Mouse (Mus musculus): ENCODE measurements at regions not wholly inside any gene's neighbourhood (a gene's known extent, or its start where the extent isn't known, plus 50 kb on each side); places are given as distances from the start of the nearest gene placed in this dataset.
"Not testable (repeated sequence)": the region's sequence is repeated elsewhere in the genome, so short reads cannot be mapped to it uniquely, and the experiment has no call there.

DNA sequence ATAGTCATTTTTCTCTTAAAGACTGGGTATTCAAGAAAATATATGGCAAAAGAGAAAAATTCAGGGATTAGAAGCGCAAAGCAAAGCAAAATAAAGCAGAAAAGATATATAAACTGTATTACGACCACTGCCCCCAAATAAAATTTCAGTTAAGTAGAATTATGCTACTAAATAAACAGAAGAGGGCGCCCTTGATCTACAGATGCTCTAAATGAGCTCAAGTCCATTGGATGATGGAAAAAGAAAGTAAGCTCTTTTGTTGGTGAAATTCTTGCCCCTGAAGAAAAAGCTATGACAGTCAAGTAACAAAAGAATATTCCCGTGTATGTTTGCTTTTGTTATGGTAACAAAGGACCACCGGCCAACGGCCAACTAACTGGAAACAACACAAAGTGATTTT is 165.5 kb upstream of the Stk26 start:
- DNase-seq = no peak

DNA sequence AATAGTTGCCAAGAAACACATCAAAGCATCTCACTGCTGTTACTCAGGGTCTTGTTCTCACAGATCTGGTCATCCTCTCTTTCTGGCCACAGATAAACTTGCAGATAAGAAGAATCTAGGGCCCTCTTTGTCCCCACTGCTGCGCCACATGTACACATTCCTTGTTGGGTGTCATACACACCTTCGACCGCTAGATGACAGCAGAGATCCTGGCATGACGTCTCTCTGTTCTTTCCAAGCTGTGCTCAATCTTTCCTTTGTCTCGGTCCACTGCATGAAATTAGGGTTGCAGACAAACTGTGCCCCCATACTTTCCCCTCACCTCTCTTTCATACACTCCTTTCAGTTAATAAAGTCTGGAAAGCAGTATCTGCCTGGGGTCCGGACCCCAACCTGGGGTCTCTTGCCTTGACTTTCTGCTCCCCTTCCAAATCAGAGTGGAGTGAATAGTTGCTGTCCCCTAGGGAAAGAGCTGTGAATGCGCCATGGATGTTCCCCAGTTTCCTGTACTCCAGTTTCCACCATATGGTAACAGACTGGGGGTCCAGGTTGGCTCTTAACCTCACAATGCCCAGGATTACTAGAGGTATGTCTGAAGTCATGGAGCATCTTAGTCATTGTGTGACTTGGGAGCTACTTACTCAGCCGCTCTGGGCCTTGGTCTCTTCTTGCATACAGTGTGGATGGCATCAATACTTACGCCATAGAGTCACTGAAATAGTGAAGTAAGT is 182.8 kb upstream of the Stk26 start:
- DNase-seq = peak; percentile 34 to 57

DNA sequence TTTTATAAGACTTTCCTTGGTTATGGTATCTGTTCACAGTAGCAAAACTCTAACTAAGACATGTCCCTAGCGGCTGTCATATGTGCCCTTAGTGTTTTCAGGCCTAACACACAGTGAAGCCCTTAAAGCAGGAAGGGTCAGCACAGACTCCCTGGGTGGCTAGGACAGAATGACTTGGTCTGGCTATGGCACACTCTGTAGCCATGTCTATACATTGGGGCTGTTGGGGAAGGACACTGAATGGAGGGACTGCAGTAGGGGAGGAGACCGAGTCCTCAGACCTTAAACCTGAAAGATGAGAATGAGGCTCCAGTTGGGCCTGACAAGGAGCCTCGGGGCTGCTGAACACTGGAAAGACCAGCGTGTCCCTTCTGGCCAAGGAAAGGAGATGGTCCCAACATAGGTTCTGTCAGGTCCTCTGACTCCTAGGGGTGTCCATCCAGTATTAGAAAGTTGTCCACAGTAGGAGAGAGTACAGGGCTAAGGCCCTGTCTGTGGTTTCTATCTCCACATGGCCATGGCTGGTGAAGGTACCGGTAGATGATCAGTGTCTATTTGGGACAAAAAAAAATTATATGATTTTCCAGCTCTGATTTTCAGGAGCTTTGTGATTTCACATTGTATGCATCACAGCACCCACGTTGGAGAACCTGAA is 183.5 kb upstream of the Stk26 start:
- no peak for DNase-seq

DNA sequence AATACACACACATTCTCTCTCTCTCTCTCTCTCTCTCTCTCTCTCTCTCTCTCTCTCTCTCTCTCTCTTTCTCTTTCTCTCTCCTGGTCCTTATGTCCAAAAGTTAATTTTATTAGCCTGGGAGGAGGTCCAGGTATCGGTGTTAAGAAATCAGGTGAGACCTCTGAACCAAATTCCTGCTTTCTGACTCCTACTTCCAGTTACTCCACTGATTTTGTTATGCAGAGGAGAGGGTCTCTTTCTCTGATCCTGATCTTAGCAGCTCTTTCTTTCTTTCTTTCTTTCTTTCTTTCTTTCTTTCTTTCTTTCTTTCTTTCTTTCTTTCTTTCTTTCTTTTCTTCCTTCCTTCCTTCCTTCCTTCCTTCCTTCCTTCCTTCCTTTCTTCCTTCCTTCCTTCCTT is 185.5 kb upstream of the Stk26 start:
- DNase-seq = not testable (repeated sequence)

DNA sequence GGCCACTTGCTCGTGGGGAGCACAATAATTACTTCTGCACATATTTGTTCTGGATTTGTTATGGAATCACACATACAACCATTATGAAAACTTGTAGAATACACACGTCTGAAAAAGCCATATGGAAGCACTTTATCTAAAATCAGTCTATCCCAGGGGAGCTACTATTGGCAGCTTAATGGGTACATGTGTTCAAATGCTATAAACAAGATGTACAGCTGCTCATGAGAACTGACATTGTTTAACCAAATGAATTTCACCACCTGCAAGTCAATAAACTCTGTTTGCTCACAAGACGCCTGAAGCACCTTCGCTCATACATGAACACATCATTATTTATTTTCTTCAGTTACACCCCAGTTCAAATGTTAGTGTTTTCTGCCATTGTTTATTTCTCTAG is 199.5 kb upstream of the Stk26 start:
- DNase-seq = no peak

DNA sequence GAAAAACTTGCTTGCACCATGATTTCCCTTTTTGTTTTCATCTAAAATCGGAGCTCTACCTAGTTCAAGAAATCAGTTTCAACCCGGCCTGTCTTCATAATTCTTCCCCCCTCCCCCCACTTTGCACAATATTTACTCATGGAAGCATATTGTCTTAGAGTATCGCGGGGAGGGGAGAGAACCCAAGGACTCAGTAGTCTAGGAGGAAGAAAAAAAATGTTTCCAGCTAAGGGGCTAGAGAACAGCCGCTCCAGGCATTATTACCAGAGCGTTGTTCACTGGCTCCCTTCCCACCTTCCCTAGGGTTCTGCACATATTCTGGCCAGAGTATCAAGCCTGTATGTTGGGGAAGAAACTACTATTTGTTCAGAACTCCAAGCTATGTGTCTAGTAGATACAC is 205.2 kb upstream of the Stk26 start:
- peak in 1 of 2 experiments; percentile 9 for DNase-seq

DNA sequence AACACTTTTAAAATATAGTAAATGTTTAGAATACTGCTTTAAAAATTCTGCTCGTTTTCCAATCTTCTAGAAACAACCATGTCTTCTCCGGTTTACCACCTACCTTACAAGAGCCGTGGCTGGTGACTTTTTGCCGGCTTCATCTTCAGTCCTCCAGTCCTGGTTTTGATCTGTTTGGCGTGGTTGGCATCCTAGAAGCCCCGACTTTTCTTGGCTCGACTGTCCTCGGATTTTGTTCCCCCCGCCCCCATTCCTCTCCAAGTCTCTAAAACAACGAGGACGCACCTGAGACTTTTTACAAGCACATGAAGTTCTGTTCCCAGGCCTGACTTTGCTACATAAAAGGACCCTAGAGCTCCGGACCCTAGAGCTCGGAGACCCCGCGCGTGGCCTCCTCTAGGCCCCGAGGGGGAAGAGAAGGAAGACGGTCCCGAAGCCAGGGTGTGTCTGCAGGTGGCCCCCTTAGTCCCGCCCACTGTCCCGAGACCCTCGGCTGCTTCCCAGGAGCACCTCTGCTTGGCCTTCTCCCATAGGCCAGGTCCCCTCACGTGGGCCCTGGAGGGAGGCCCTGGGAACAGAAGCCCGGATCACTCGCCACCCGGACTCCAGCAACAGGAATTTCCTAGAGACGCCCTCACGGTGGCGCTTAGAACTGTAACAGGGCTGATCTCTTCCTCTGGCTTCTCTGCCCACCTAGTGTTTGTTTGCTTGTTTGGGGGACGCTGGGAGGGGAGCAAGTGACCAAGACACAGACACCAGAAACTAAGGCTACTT is 205.8 kb upstream of the Stk26 start:
- peak; percentile 80 to 88 for DNase-seq

DNA sequence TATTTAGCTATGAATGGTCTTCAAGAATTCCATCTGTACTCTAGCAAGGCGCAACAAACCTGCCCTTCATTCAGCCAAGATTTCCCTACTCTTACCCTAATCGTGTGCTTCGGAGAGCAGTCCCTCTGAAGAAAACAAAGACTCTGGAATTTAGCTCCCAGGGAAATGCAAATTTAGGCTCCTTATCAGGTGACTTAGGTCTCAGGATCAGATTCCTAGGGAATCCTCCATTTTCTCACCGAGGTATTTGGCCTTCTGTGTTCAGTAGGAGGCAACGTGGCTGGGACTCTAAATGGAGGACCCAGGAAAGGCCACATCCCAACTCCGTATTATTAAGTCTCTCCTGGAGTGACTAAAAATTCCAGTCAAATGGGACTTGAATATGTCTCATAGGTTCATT is 204.2 kb upstream of the Olfr1324 start:
- DNase-seq = no peak

DNA sequence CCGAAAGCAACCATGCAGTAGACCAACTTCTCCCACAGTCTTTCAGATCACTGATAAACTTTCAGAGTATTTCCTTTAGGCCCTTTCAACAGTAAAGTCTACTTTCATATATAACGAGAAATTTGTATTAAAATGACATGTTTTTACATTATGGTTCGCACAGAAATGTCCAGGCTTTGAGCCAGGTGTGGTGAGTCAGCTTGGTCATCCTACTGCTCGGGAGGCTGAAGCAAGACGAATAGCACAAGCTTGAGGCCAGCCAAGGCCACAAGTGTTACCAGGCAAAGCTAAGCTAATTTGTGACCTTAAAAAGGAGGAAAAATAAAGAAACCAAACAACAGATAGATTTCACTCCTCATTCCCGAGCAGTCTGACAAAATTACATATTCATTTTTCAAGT is 197.0 kb upstream of the Olfr1324 start:
- DNase-seq = no peak

DNA sequence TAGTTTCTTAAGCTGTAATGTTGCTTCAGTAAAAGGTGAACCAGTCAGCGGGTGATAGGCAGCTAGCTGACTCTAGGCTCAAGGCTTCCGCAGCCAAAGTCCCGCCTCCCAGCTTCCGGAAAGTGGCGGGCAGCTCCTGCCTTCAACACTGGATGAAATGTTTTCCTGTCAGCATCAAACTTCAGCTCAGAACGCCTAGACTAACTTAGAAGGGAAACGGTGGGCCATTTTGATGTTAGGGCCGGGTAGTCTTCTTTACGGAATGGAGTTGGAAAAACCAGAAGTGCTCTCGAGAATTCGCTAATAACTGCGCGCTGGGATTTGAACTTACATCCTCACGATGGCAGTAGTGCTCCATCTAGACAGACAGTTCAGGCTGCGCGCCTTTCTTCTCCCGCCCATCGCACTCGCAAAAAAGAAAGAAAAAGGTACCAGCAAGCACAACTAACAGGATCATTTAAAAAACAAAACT is 194.7 kb upstream of the Olfr1324 start:
- DNase-seq = peak in 1 of 2 experiments; percentile 82

DNA sequence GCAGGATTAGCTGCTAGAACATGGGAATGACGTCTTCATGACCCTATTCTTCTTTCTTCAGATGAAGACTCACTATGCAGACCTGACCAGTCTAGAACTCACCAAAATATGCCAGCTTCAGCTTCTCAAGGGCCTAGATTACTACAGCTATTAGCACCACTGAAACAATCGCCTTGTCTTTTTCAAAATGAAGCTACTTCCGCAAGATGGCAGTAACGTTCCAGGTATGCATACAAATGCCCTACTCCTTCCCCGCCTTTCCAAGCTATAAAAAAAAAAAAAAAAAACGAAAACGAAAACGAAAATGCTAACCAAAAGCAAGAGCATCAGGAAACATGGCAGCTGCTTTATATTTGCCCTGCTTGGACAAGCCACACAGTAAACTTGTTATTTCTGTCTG is 192.6 kb upstream of the Olfr1324 start:
- DNase-seq = peak in 1 of 2 experiments; percentile 58

DNA sequence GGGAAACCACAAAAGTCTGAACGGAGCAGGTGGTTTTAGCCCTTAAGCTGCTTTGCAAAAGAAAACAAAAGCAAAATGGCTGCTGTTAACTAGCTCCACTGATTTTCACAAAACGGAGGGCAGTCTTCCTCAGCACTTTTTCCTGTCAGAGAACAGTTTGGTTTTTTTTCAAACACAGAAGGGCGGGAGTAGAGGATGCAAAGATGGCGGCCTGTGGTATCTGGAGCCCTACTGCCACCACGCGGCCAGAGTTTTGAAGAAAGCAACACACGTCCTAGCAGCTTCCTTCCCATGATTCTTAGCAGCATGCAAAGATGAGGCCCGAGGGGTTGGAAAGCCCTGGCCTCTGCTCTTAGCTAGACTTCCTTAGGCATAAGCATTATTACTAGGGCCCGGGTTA is 191.6 kb upstream of the Olfr1324 start:
- peak in 1 of 2 experiments; percentile 84 for DNase-seq

DNA sequence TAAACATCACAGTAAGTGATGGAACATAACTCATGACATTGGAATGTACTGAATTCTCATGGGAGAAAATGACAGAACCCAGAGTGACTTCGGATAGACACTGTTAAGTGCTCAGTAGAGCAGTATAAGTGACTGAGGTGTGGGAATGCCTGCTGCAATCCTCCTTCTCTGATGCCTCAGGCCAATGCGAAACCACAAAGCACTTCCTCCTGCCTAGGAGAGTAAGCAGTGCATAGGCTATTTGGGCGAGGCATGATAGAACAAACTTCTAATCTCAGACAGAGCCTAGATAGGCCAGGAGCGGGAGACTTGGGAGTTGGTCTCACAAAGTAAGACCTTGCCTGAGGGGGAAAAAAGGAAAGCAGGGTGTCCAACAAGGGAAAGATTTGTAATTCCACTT is 190.6 kb upstream of the Olfr1324 start:
- DNase-seq = no peak

DNA sequence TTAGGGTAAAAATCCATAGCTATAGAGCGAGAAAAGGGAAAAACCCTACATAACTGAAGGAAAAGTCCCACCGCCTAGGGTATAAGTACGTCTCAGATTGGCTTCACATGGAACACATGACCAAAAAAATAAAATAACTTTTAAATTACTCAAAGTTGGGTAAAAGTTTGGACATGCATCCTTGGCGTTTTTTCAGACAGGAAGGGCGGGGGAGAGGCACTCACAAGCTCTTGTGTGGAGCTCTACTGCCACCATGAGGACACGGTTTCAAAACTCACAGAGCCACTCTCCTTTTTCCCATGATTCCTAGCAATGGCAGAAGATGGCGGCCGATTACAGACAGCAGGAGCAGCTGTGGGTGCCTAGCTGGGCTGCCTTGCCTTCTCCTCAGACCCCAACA is 188.6 kb upstream of the Olfr1324 start:
- DNase-seq = peak in 1 of 2 experiments; percentile 78

DNA sequence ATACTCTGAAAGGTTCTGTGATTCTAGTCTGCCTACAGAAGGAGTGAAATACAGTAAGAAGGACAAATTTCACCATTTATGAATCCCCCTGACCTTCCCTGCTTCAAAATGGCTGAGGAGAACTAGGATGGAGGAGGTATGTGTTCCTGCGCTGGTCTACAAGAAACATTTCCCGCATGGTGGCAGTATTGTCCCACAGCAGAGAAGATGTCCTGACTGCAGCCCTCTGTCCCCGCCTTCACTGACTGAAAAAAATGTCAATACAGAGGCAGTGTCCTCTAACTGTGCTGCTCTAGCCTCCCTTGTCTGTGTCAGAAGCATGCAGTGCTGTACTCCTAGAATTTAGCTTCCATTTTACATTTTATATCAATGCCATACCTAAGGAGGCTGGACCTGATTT is 186.6 kb upstream of the Olfr1324 start:
- DNase-seq = peak in 1 of 2 experiments; percentile 85

DNA sequence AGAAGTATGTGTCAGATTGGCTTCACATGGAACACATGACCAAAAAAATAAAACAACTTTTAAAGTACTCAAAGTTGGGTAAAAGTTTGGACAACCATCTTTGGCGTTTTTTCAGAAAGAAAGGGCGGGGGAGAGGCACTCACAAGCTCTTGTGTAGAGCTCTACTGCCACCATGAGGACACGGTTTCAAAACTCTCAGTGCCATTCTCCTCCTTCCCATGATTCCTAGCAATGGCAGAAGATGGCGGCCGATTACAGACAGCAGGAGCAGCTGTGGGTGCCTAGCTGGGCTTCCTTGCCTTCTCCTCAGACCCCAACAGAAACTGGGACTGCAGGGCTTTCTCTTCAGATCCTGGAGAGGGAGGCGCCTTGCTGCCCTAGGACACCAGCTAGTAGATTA is 186.1 kb upstream of the Olfr1324 start:
- peak in 1 of 2 experiments; percentile 75 for DNase-seq

DNA sequence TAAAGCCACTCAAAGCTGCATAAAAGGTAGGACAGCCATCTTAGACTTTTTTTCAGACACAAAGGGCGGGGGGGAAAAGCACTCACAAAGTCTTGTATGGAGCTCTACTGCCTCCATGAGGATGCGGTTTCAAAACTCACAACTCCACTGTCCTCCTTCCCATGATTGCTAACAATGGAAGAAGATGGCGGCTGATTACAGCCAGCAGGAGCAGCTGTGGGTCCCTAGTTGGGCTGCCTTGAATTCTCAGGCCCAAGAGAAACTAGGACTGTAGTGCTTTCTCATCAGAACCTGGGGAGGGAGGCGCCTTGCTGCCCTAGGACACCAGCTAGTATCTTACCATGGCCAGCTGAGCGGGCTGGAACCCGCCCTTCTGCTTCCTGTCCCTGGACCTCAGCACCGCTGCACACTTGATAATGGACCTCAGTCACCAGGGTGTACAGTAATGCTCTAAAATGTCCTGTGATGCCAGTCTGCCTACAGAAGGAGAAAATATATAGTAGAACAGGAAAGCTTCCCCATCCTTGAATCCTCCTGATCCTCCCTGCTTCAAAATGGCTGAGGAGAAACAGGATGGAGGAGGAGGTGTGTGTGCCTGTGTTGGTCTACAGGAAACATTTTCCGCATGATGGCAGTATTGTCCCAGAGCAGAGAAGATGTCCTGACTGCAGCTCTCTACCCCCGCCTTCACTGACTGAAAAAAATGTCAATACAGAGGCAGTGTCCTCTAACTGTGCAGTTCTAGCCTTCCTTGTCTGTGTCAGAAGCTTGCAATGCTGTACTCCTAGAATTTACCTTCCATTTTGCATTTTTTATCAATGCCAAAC is 183.7 kb upstream of the Olfr1324 start:
- peak in 1 of 2 experiments; percentile 87 for DNase-seq

DNA sequence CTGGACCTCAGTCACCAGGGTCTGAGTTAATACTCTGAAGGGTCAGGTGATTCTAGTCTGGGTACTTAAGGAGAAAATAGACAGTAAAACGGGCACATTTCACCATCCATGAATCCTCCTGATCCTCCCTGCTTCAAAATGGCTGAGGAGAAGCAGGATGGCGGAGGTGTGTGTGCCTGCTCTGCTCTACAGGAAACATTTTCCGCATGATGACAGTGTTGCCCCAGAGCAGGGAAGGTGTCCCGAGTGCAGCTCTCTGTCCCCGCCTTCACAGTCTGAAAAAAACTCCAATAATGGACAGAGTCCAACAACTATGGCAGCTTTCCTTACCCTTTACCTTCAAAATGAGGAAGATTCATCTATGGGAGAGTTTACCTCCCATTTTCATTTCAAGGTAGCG is 179.8 kb upstream of the Olfr1324 start:
- not testable (repeated sequence) for DNase-seq

DNA sequence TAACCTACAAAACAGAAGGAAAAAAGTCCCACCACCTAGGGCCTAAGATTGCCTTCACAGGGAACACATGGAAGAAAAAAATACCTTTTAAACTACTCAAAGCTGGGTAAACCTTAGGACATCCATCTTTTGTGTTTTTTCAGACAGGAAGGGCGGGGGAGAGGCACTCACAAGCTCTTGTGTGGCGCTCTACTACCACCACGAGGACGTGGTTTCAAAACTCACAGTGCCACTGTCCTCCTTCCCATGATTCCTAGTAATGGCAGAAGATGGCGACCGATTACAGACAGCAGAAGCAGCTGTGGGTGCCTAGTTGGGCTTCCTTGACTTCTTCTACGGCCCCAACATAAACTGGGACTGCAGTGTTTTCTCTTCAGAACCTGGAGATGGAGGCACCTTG is 179.3 kb upstream of the Olfr1324 start:
- DNase-seq = peak in 1 of 2 experiments; percentile 69

DNA sequence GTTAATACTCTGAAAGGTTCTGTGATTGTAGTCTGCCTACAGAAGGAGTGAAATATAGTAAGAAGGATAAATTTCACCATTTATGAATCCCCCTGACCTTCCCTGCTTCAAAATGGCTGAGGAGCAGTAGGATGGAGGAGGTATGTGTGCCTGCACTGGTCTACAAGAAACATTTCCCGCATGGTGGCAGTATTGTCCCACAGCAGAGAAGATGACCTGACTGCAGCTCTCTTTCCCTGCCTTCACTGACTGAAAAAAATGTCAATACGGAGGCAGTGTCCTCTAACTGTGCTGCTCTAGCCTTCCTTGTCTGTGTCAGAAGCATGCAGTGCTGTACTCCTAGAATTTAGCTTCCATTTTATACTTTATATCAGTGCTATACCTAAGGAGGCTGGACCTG is 177.2 kb upstream of the Olfr1324 start:
- peak in 1 of 2 experiments; percentile 81 for DNase-seq

DNA sequence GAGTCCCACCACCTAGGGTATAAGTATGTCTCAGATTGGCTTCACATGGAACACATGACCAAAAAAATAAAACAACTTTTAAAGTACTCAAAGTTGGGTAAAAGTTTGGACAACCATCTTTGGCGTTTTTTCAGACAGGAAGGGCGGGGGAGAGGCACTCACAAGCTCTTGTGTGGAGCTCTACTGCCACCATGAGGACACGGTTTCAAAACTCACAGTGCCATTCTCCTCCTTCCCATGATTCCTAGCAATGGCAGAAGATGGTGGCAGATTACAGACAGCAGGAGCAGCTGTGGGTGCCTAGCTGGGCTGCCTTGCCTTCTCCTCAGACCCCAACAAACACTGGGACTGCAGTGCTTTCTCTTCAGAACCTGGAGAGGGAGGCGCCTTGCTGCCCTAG is 176.7 kb upstream of the Olfr1324 start:
- peak in 1 of 2 experiments; percentile 62 for DNase-seq

DNA sequence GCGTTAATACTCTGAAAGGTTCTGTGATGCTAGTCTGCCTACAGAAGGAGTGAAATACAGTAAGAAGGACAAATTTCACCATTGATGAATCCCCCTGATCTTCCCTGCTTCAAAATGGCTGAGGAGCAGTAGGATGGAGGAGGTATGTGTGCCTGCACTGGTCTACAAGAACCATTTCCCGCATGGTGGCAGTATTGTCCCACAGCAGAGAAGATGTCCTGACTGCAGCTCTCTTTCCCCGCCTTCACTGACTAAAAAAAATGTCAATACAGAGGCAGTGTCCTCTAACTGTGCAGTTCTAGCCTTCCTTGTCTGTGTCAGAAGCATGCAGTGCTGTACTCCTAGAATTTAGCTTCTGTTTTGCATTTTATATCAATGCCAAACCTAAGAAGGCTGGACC is 174.6 kb upstream of the Olfr1324 start:
- peak in 1 of 2 experiments; percentile 91 for DNase-seq

DNA sequence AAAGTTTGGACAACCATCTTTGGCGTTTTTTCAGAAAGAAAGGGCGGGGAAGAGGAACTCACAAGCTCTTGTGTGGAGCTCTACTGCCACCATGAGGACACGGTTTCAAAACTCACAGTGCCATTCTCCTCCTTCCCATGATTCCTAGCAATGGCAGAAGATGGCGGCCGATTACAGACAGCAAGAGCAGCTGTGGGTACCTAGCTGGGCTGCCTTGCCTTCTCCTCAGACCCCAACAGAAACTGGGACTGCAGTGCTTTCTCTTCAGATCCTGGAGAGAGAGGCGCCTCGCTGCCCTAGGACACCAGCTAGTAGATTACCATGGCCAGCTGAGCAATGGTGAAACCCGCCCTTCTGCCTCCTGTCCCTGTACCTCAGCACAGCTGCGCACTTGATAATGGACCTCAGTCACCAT is 174.2 kb upstream of the Olfr1324 start:
- peak in 1 of 2 experiments; percentile 71 for DNase-seq
